Mouse (Mus musculus) testis, adult 2 months (tissue): ENCODE results near the gene Cadm2. TPM values are rescaled to one million over a fixed set of nuclear protein-coding genes. Genes with fewer than 3 reads are reported as not detected.

Source experiments
- H3K27ac ChIP-seq: fragments of 200-500 bp; 2 replicates; pipeline ENCODE4 v1.5.1; 2012; ENCODE audit warnings: low read depth, low read length; ENCODE audit not compliant: control insufficient read depth, insufficient read depth
- H3K27me3 ChIP-seq: fragments of 200-500 bp; 2 replicates; pipeline ENCODE4 v1.6.1; 2012; ENCODE audit warnings: mild to moderate bottlenecking, low read length, moderate library complexity; ENCODE audit not compliant: control insufficient read depth, insufficient read depth
- H3K36me3 ChIP-seq: fragments of 200-500 bp; 2 replicates; pipeline ENCODE4 v1.6.1; 2012; ENCODE audit warnings: mild to moderate bottlenecking, low read length; ENCODE audit not compliant: control insufficient read depth, insufficient read depth
- H3K4me1 ChIP-seq: fragments of 200-500 bp; 2 replicates; pipeline ENCODE4 v1.6.1; 2012; ENCODE audit warnings: low read length; ENCODE audit not compliant: control insufficient read depth, insufficient read depth
- H3K4me3 ChIP-seq: fragments of 200-500 bp; 2 replicates; pipeline ENCODE4 v1.5.1; 2012; ENCODE audit warnings: low read depth, mild to moderate bottlenecking, low read length, moderate library complexity, mixed read lengths; ENCODE audit not compliant: control insufficient read depth
- CTCF ChIP-seq: fragments of 200-500 bp; IDR thresholded peaks from 2 replicates; pipeline ENCODE4 v1.5.1; 2012; ENCODE audit warnings: low read depth, mild to moderate bottlenecking, inconsistent platforms, low read length, moderate library complexity; ENCODE audit not compliant: control insufficient read depth, insufficient read depth, insufficient replicate concordance
- POLR2A ChIP-seq: fragments of 200-500 bp; IDR thresholded peaks from 2 replicates; pipeline ENCODE4 v1.6.1; 2012; ENCODE audit warnings: low read depth, mild to moderate bottlenecking, inconsistent platforms, low read length, moderate library complexity; ENCODE audit not compliant: control insufficient read depth
- polyA plus RNA-seq: library from polyadenylated mRNA; depleted of rRNA; stranded (reverse); fragments of >200 nt; gene quantifications from 2 replicates; pipeline ENCODE4 v1.2.3, GENCODE M21; 2012

The Cadm2 gene
- polyA plus RNA-seq, 1 experiment, result 3.3 TPM

DNA sequence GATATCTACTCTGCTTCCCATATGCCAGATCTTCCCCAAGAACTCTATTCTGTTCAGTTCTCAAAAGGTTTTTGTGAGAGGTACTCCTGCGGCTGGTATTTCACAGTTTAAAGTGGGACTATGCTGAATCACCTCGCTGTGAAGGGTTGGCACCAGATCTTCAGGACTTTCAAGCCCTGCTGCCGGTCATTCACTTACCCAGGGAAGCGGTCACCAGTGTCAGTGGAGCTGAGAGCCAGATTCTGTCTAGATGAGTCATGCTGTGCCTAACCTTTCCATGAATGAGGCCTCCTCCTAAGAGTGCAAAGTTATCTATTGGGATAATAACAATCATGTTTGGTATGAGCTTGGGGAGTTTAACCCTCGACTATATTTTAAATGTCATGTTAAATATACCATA is 272.7 kb downstream of the Cadm2 start:
- TF ChIP-seq POLR2A (no peak), CTCF (no peak)
- Histone ChIP-seq H3K4me3 (no peak overlapping the region), H3K27ac (no peak overlapping the region), H3K4me1 (no peaks in the 10 kb centered on the region), H3K36me3 (no peaks in the 10 kb centered on the region), H3K27me3 (no peaks in the 10 kb centered on the region)

DNA sequence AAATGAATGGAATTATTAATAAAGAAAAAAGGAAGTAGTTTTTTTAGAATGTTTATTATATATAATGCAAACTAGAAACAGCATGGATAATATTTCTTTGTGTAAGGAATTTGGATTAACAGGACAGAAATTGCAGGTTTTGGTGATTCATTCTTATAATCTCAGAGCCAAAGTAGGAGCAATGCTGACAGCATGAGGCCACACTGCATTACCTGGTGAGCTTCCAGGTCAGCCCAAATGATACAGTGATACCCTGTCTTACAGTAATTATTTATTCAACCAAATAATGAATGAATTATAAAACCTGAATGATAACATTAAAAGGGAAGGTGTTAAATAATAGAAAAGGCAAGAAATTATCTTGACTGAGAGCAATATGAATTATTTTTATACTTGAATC is 273.1 kb downstream of the Cadm2 start:
- Histone ChIP-seq H3K27ac (no peak overlapping the region), H3K36me3 (no peaks in the 10 kb centered on the region), H3K4me1 (no peaks in the 10 kb centered on the region), H3K27me3 (no peaks in the 10 kb centered on the region), H3K4me3 (no peak overlapping the region)
- TF ChIP-seq CTCF, result no peak

DNA sequence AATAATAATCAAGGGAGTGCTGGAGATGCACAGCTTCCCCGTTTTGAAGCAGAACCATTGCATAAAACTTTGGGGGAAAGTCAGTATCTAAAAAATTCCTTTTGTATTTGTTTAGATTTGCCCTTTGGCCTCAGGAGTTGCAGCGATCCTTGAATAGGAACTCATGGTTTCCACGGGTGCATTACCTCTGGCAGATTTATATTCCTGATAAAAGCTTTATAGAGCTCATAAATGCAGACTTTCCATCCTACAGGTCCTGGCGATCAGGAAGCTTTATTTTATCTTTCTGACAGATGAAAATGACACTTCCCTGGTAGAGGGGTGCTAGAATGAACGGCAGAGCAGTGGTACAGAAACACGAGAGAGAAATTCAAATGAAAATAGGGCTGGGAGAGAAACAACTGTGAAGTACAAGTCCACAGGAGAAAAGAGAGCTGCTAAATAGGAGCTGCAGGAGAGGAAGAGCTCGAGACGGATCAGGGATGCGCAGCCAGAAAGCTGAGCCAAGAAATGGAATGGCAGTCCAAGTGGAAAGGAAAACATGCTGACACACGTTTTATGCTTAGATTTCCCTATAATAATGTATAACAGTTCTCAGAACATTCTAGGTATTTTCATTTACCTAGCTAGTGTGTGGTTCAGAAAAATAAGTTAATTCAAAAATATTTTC is 274.0 kb downstream of the Cadm2 start:
- no peak overlapping the region for H3K4me3 ChIP-seq
- no peak for TF ChIP-seq CTCF
- TF ChIP-seq POLR2A, result no peak
- H3K27me3 ChIP-seq, result no peaks in the 10 kb centered on the region
- H3K4me1 ChIP-seq, result no peaks in the 10 kb centered on the region
- no peak overlapping the region for H3K27ac ChIP-seq
- H3K36me3 ChIP-seq, result no peaks in the 10 kb centered on the region

DNA sequence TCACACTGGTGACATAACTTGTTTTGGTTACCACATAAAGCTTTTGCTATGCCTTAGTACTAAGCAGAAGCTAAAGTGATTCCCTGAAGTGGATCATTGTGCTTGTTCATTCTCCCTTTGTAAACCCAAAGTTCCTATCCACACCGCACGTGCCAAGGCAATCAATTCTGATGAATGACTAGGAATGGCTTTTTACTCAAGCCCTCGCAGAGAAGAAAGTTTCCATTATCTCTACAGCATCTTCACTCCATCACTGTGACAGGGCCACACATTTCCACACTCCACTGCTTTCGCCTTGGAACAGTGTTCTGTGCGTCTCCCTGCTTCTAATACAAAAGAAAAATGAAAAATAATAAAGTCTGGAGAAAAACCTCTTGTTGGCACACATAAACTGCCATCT is 276.5 kb downstream of the Cadm2 start:
- no peak for TF ChIP-seq CTCF
- TF ChIP-seq POLR2A, result no peak

DNA sequence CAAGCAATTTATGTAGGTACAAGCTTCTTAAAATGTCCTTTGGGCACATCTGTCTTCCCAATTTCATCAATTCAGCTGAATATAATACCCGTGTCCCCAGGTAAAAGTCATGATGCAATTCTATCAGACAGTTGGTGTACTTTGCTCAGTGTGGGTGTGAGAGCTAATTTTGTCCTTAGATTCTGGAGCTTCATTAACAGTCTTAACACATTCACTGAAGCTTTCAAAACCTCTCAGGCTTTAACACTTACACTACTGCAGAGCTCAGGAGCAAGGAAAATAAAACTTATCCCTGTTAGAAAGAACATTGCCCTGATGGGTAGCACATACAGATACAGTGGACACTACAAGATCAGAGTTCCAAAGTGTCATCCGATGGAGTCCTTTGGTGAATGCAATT is 309.7 kb downstream of the Cadm2 start:
- Histone ChIP-seq H3K4me1 (no peaks in the 10 kb centered on the region), H3K36me3 (no peaks in the 10 kb centered on the region), H3K4me3 (no peak overlapping the region), H3K27ac (no peak overlapping the region), H3K27me3 (no peaks in the 10 kb centered on the region)
- TF ChIP-seq POLR2A (no peak), CTCF (no peak)

More for the DNA sequence above, 276.5 kb downstream of the Cadm2 start:
- no peaks in the 10 kb centered on the region for H3K27me3 ChIP-seq
- H3K27ac ChIP-seq, result no peak overlapping the region
- H3K4me1 ChIP-seq, result no peaks in the 10 kb centered on the region
- no peak overlapping the region for H3K4me3 ChIP-seq
- no peaks in the 10 kb centered on the region for H3K36me3 ChIP-seq

DNA sequence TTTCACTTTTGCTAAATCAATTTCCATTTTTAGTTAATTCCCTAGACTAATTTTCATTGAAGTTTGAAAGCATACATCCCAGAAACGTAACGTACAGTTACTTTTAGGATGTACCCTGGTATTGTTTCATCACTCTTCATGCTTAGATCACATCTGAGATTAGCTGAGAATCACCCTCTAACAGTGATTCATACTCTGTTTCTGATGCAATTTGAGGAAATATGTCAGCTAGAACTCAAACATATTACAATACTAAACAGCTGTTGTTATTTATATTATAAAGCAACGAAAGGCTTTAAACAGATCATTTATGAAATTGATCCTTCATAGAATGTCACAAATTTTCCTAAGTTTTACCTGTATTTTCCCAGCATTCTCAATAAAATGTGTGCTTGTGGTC is 336.0 kb downstream of the Cadm2 start:
- H3K36me3 ChIP-seq, result no peaks in the 10 kb centered on the region
- no peak overlapping the region for H3K4me3 ChIP-seq
- H3K27me3 ChIP-seq, result no peaks in the 10 kb centered on the region
- H3K27ac ChIP-seq, result no peak overlapping the region
- TF ChIP-seq CTCF, result no peak
- no peak for TF ChIP-seq POLR2A
- H3K4me1 ChIP-seq, result no peaks in the 10 kb centered on the region

DNA sequence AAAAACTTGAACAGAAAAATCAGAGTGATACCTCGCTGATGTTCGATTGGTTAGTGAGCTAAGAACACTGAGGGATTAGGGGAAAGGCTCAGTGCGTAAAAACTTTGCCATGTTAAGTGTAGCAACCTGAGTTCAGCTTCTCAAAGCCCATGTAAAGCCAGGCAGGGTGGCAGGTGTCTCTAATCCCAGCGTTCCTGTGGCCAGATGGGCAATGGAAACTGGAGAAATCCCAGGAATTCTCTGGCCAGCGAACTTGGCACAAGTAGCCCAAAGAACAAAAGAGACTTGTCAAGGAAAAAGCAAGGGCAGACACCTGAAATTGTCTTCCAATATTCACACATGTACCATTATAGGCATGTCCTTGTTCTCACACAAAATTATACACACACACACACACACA is 377.1 kb downstream of the Cadm2 start:
- Histone ChIP-seq H3K4me3 (no peak overlapping the region), H3K36me3 (no peaks in the 10 kb centered on the region), H3K27me3 (no peaks in the 10 kb centered on the region), H3K4me1 (no peaks in the 10 kb centered on the region), H3K27ac (no peak overlapping the region)
- TF ChIP-seq POLR2A (no peak), CTCF (no peak)

DNA sequence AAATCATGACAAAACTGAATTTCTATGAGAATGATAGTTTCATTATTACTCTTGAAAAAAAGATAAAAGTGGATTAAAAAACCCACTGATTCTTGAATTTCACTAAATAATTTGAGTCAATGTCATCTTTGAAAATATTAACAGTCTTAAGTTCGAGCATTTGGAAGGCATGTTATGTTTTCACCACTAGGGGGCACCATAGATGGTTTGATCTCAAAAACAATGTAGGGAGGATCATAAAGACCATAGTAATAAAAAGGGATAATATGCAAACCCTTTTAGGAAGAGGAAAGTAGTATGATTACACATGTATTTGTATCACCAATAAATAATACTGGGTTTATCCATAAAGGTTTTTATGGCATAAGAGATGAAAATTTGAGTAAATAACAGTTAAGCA is 385.8 kb downstream of the Cadm2 start:
- H3K27me3 ChIP-seq, result no peaks in the 10 kb centered on the region
- H3K27ac ChIP-seq, result no peak overlapping the region
- no peak overlapping the region for H3K4me3 ChIP-seq
- TF ChIP-seq CTCF (no peak), POLR2A (no peak)
- H3K36me3 ChIP-seq, result no peaks in the 10 kb centered on the region
- H3K4me1 ChIP-seq, result no peaks in the 10 kb centered on the region
